Mouse (Mus musculus): ENCODE results near the gene Abcg4.
"Not testable (repeated sequence)": the region's sequence is repeated elsewhere in the genome, so short reads cannot be mapped to it uniquely, and the experiment has no call there.

The Abcg4 gene

DNA sequence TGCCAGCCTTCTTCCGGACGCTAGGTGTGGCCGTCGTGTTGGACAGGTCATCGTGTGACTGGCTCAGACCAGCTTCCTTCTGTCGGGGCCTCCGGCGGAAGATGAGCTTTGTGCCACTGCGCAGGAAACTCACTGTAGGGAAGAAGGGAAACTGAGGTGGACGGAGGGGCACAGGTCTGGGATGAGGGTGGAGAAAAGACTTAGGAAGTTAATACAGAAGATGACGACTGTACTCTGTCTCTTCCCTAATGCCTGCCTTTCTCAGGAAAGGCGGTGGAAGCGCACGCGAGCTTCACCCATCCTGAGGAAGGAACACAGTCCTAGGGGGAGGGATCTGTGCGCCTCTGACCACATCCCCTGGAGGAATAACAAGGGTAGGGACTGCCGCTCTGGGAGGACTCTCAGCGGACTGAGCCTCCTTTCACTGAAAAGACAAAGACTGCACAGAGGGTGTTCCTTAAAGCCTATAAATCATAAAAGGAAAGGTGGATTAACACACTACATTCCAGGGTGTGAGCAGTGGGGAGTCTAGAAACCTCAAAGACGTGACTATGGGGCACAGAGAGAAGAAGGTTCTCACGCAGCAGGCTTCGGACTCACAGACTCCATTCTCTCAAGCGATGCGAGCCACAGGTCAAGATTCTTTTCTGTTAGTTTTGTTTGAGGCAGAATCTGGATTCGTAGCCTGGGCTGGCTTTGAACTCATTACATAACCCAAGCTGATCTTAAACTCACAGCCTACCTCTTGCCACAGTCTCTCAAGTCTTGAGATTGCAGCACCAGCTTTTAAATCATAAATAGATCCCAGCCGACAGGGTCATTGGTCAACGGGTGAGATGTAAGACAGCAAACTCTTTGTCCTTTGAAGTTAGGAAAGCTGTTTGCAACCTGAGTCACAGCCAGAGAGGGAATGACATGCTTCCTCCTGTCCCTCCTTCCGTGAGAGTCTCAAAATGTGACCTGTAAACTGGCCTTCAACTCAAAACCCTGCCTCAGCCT, 23.0 kb upstream of the Abcg4 start:
- no peaks in the 10 kb centered on the region for H3K27me3 ChIP-seq (ENCODE audit: control insufficient read depth, insufficient read depth, low read length, poor library complexity, severe bottlenecking)
- H3K36me3 ChIP-seq (ENCODE audit: control insufficient read depth, insufficient read depth, low read length, poor library complexity, severe bottlenecking), result peaks cover 5% of the 10 kb centered on the region
- no peak for DNase-seq (ENCODE audit: low read depth, low spot score)

DNA sequence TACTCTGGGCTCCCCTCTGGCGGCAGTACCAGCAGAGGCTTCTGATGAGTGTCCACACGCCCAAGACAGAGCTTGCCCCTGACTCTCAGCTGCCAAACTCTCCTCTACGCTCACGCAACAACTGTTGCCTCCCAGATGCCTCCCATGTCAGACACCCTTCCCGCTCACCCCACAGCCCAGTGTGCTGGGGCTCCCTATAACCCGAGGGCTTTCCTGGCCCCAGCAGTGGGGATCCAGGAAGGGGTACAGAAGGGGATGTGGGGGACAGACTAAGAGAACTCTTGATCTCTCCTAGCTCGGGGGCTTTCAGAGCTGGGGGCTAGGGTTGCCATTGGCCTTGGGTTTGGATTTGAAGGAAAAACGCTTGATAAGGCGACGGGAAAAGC, 22.3 kb upstream of the Abcg4 start:
- DNase-seq (ENCODE audit: low read depth, low spot score), result no peak
- H3K36me3 ChIP-seq (ENCODE audit: control insufficient read depth, insufficient read depth, low read length, poor library complexity, severe bottlenecking), result peaks cover 5% of the 10 kb centered on the region
- no peaks in the 10 kb centered on the region for H3K27me3 ChIP-seq (ENCODE audit: control insufficient read depth, insufficient read depth, low read length, poor library complexity, severe bottlenecking)

DNA sequence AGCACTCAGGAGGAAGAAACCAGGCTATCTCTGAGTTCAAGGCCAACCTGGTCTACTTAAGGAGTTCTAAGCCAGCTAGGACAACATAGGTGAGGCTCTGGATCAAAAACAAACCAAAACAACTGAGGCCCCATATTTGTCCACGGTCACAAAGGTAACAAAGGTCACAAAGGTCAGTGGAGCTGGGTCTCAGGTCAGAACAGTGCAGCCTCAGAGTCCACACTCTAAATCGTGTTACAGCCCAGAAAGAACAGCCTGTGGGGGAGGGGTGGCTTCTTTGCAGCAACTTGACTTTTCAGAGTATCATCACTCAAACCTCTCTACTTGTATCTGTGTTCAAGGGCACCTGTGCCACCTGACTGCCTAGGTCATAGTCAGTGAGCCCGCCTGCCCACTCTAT, 21.3 kb upstream of the Abcg4 start:
- DNase-seq (ENCODE audit: low read depth, low spot score), result no peak
- Histone ChIP-seq H3K36me3 (ENCODE audit: control insufficient read depth, insufficient read depth, low read length, poor library complexity, severe bottlenecking) (peaks cover 3% of the 10 kb centered on the region), H3K27me3 (ENCODE audit: control insufficient read depth, insufficient read depth, low read length, poor library complexity, severe bottlenecking) (no peaks in the 10 kb centered on the region)

DNA sequence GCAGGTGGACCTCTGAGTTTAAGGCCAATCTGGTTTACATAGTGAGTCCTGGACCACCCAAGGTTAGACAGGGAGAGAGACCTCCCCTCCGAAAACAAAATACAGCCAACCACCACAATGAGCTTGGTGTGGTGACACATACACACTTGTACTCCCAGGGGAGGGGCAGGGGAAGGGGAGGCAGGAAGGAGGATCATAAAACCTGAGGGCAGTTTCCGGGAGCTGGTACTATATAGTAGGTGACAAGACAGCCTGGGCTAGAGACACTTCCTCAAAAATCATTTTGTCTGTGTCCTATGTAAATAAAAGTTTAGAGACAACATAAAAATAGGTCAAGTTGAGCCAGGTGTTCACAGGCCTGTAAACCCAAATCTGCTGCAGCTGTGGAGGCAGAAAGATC, 18.8 kb upstream of the Abcg4 start:
- DNase-seq (ENCODE audit: low read depth, low spot score), result peak; percentile 69
- Histone ChIP-seq H3K27me3 (ENCODE audit: control insufficient read depth, insufficient read depth, low read length, poor library complexity, severe bottlenecking) (no peaks in the 10 kb centered on the region), H3K36me3 (ENCODE audit: control insufficient read depth, insufficient read depth, low read length, poor library complexity, severe bottlenecking) (peaks cover 4% of the 10 kb centered on the region)

DNA sequence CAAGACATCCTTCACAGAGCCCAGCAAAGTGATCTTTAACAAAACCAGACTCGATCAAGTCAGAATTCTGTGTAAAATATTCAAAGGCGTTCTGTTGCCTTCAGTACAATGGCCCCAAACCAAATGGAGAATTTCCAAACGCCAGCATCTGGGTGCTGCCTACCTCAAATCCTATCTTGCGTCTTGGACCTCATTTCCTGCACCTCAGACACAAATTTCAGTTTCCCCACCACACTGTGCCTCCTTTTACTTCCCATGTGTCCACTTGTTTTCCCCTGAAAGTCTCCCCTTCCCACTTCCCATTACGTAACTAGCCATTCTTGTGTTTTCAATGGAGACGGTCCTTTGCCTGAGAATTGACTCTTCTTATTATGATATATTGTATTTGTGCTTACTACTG, 18.1 kb upstream of the Abcg4 start:
- Histone ChIP-seq H3K27me3 (ENCODE audit: control insufficient read depth, insufficient read depth, low read length, poor library complexity, severe bottlenecking) (no peaks in the 10 kb centered on the region), H3K36me3 (ENCODE audit: control insufficient read depth, insufficient read depth, low read length, poor library complexity, severe bottlenecking) (peaks cover 7% of the 10 kb centered on the region)
- no peak for DNase-seq (ENCODE audit: low read depth, low spot score)

DNA sequence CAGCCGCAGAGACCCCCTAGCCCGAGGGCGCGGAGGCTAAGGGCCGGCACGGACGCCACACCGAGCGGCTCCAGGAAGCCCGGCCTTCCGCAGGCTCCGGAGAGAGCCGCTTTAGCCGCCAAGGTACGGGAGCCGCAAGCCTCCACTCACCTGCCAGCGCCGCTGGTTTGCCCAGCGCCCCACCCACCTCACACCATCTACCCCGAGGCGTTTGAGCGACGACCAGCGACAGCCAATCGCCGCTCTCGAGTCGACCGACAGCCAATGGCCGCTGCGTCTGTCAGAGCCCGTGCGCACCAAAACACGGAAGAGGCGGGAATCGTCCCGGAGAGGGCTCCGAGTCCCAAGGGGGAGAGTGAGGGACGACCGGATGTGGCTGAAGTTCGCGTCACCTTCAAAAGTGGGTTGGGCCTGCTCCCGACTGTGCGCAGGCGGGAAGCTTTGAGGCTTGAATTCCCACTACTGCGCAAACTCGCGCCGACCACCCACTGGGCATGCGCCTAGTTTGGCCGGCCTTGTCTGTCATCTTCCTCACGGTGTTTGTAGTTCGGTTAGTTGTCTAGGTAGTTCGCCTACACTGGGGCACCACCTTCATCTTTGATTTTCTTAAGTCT, 17.2 kb upstream of the Abcg4 start, which contains the start of gene Hinfp:
Hinfp (minus strand) TSS at position 206 of the 614 bp plus-strand sequence.
- peak; percentile 99 for DNase-seq (ENCODE audit: low read depth, low spot score)
- H3K27me3 ChIP-seq (ENCODE audit: control insufficient read depth, insufficient read depth, low read length, poor library complexity, severe bottlenecking), result no peaks in the 10 kb centered on the region
- peaks cover 8% of the 10 kb centered on the region for H3K36me3 ChIP-seq (ENCODE audit: control insufficient read depth, insufficient read depth, low read length, poor library complexity, severe bottlenecking)

DNA sequence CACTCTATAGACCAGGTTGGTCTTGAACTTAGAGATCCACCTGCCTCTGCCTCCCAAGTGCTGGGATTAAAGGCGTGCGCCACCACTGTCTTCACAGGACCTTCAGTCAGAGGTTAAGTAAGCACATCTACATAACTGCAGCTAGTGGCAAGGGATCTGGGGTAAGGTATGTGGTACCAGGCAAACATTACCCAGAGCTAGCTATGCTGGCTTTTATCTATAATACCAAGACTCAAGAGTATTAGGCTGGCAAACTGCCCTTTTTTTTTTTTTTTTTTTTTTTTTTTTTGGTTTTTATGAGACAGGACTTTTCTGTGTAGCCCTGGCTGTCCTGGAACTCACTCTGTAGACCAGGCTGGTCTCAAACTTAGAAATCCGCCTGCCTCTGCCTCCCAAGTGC, 11.6 kb upstream of the Abcg4 start:
- H3K36me3 ChIP-seq (ENCODE audit: control insufficient read depth, insufficient read depth, low read length, poor library complexity, severe bottlenecking), result peaks cover 35% of the 10 kb centered on the region
- not testable (repeated sequence) for DNase-seq (ENCODE audit: low read depth, low spot score); H3K27me3 ChIP-seq (ENCODE audit: control insufficient read depth, insufficient read depth, low read length, poor library complexity, severe bottlenecking)

DNA sequence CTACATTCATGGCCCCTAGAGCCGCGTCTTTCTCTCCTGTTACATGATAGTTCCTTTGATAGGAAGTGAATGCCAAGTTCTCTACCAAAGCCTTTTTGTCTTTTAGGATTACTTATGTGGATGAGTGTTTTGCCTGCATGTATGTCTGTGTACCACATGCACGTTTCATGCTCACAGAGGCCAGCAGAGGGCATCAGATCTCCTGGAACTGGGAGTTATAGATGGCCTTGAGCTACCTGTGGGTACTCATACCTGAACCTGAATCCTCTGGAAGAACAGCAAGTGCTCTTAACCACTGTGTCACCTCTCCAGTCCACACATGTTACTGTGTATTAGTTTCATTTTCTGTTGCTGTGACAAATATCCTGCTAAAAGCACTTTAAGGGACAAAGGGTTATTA, 4.1 kb upstream of the Abcg4 start:
- H3K27me3 ChIP-seq (ENCODE audit: control insufficient read depth, insufficient read depth, low read length, poor library complexity, severe bottlenecking), result no peaks in the 10 kb centered on the region
- peak; percentile 82 for DNase-seq (ENCODE audit: low read depth, low spot score)
- H3K36me3 ChIP-seq (ENCODE audit: control insufficient read depth, insufficient read depth, low read length, poor library complexity, severe bottlenecking), result peaks cover 21% of the 10 kb centered on the region

DNA sequence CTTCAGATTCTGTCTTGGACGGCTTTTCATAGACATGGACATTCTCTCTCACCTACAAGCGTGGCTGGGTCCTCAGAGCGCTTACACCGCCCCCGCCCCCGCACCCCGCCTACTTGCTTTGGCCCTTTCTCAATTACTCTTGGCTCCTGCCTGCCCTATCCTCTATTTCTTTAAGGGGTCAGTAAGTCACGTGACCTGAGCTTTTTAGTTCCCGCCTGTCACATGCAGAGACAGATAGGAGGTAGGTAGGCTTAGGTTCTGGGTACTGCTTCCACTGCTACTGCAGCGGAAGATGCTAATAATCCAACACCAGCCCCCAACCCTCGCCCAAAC, 510 bp upstream of the Abcg4 start:
- no peak for DNase-seq (ENCODE audit: low read depth, low spot score)
- Histone ChIP-seq H3K27me3 (ENCODE audit: control insufficient read depth, insufficient read depth, low read length, poor library complexity, severe bottlenecking) (no peaks in the 10 kb centered on the region), H3K36me3 (ENCODE audit: control insufficient read depth, insufficient read depth, low read length, poor library complexity, severe bottlenecking) (peaks cover 3% of the 10 kb centered on the region)

DNA sequence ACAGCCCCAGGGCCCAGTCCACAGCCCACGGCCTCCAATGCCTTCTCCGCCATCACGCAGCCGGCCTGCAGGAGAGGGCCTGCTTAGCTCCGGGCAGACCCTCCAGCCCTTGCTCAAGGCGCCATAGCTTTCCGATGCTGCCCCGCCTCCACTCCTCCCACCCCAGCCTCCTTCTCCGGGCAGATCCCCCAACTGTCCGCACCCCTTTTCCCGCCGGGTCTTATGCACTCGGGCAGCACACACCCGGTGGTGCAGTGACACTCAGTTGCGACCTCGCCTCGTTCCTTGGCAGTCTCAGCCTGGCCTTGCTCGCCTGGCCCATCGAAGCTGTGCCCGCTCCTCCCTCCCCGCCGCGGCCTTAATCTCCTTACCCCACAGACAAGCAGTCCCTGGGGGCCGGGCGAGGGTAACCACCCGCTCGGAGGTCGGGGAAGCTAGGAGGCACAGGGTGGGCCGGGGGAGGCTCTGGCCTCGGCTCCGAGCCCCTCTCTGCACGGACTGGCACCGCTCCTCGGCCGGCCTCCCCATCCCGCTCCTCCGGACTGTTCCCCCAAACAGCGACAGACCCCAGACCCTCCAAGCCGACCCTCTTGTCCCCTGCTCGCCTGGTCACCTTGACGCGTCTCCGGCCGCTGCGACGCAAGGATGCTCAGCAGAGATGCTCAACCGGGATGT, 877 bp downstream of the Abcg4 start:
- peaks cover 2% of the 10 kb centered on the region; the same call in 1 of the 2 replicates for H3K36me3 ChIP-seq (ENCODE audit: control insufficient read depth, insufficient read depth, low read length, poor library complexity, severe bottlenecking)
- peak; percentile 29 for DNase-seq (ENCODE audit: low read depth, low spot score)
- H3K27me3 ChIP-seq (ENCODE audit: control insufficient read depth, insufficient read depth, low read length, poor library complexity, severe bottlenecking), result no peaks in the 10 kb centered on the region

DNA sequence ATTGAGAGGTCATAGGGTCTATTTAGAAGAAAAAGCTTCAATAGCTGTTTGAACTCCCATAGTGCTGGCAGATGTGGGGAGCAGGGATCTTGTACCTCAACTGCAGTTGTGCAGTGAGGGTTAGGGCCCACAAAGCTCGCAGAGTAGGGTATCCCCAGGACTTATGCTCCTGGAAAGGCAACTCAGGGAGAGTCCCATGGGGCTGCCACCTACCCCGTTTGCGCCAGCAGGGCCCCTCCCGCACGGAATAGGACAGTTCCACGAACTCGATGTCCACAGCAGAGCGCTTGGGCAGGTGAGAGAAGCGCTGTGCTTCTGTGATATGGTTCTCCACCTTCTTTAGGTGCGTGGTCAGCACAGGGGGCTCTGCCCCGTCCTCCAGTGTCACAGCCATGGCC, 1.4 kb downstream of the Abcg4 start:
- Histone ChIP-seq H3K27me3 (ENCODE audit: control insufficient read depth, insufficient read depth, low read length, poor library complexity, severe bottlenecking) (no peaks in the 10 kb centered on the region), H3K36me3 (ENCODE audit: control insufficient read depth, insufficient read depth, low read length, poor library complexity, severe bottlenecking) (peaks cover 2% of the 10 kb centered on the region; the same call in 1 of the 2 replicates)
- DNase-seq (ENCODE audit: low read depth, low spot score), result peak; percentile 7

DNA sequence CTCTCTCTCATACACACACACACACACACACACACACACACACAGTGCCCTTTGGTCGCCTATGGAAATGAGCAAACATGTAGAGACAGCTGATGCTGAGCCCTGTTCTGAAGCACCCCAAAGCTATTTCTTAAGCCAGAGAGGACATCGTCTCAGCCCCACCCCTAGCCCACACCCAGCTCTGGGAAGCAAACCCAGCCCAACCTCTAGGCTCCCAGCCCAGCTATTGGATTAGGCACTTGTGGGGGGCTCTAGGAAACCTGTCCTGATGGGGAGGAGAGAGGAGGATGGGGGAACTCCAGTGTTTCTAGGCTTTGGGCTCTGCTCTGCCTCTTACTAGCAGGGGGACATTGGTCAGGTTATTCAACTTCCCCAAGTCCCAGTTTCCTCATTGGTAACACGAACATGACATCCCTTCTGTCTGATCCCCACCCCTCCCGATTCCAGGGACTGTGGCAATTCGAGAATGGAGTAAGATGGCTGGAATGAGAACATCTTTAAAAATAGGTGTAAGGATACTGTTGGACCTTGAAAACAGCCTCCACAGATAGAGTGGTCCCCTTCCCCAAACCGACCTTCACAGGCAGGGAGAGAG, 2.1 kb downstream of the Abcg4 start:
- H3K27me3 ChIP-seq (ENCODE audit: control insufficient read depth, insufficient read depth, low read length, poor library complexity, severe bottlenecking), result no peaks in the 10 kb centered on the region
- no peak for DNase-seq (ENCODE audit: low read depth, low spot score)
- peaks cover 2% of the 10 kb centered on the region; the same call in 1 of the 2 replicates for H3K36me3 ChIP-seq (ENCODE audit: control insufficient read depth, insufficient read depth, low read length, poor library complexity, severe bottlenecking)

DNA sequence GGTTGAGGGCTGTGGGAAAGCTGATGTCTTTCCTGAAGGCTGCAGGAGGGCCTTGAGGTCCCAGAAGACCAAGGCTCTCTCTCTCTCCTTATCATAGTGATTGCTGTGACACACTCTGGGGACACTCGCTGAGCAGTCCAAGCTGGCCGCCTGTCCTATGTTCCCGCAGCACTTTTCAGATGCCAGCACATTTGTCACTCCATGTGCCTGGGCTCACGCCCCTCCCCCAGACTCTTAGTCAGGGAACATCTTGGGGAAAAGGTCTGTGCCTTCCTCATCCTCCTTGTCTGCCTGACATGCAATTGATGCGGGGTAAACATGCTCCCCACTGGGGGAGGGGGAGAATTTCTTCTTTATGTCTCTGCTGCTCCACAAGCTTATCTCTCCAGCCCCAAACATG, 5.2 kb downstream of the Abcg4 start:
- Histone ChIP-seq H3K36me3 (ENCODE audit: control insufficient read depth, insufficient read depth, low read length, poor library complexity, severe bottlenecking) (no peaks in the 10 kb centered on the region), H3K27me3 (ENCODE audit: control insufficient read depth, insufficient read depth, low read length, poor library complexity, severe bottlenecking) (no peaks in the 10 kb centered on the region)
- DNase-seq (ENCODE audit: low read depth, low spot score), result no peak

DNA sequence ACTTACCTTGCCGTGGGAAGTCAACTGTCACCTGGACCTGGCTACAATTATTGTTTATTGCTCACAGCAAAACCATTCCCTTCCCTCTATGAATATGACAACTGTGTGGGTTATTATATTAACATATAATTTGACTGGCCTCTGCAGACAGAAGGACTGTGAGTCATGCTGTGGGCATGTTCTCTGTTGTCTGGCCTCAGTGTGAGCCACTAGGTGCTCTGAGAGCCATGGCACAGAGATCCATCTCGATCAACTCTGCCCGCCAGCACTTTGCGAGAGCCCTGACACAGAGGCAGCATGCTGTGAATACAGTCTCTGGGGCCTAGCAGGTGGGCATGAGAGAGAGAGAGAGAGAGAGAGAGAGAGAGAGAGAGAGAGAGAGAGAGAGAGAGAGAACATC, 18.4 kb downstream of the Abcg4 start:
- H3K27me3 ChIP-seq (ENCODE audit: control insufficient read depth, insufficient read depth, low read length, poor library complexity, severe bottlenecking), result no peaks in the 10 kb centered on the region
- no peaks in the 10 kb centered on the region for H3K36me3 ChIP-seq (ENCODE audit: control insufficient read depth, insufficient read depth, low read length, poor library complexity, severe bottlenecking)
- no peak for DNase-seq (ENCODE audit: low read depth, low spot score)

DNA sequence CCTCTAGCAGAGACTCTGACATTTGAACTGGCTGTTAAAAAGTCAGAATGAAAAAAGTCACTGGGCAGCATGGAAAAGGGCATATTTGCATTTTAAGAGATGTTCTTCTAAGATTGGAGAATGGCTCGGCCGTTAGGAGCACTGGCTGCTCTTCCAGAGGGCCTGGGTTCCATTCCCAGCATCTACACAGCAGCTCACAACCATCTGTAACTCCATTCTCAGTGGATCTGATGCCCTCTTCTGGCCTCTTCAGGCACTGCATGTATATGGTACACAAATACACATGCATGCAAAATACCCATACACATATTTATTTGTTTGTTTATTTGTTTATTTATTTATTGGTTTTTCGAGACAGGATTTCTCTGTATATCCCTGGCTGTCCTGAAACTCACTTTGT, 19.3 kb downstream of the Abcg4 start:
- DNase-seq (ENCODE audit: low read depth, low spot score), result peak; percentile 73
- no peaks in the 10 kb centered on the region for H3K36me3 ChIP-seq (ENCODE audit: control insufficient read depth, insufficient read depth, low read length, poor library complexity, severe bottlenecking)
- no peaks in the 10 kb centered on the region for H3K27me3 ChIP-seq (ENCODE audit: control insufficient read depth, insufficient read depth, low read length, poor library complexity, severe bottlenecking)

All from splenic B cell, adult 2 months (primary cell).